Mouse (Mus musculus) c-Kit-positive CD71-negative TER-119-negative erythroid progenitor cells, embryonic 14.5 days (primary cell): Measurements from ENCODE around the gene Mael.
A peak's percentile ranks its signal among the peaks of the same experiment; 100 is the strongest.

ENCODE experiments used
- DNase-seq: peaks from one replicate; pipeline ENCODE4 v3.0.0-alpha.2; 2013; ENCODE audit warnings: low read depth

The Mael gene

GRCm38 (mm10) chr1:166205159-166205558 lies 33.4 kb downstream of the Mael start:
- DNase-seq = no peak

GRCm38 (mm10) chr1:166204171-166204570 lies 34.4 kb downstream of the Mael start:
- DNase-seq = no peak

GRCm38 (mm10) chr1:166189821-166190220 lies 48.7 kb downstream of the Mael start:
- no peak for DNase-seq

- DNase-seq = no peak
These were observed 53.2 kb downstream of the Mael start for GRCm38 (mm10) chr1:166185357-166185756.

- no peak for DNase-seq
These were observed 53.9 kb downstream of the Mael start for GRCm38 (mm10) chr1:166184391-166185229.

- DNase-seq = no peak
These were observed 55.5 kb downstream of the Mael start for GRCm38 (mm10) chr1:166182952-166183627.

- no peak for DNase-seq
These were observed 57.0 kb downstream of the Mael start for GRCm38 (mm10) chr1:166181510-166181909.

GRCm38 (mm10) chr1:166173621-166174020 lies 64.9 kb downstream of the Mael start:
- DNase-seq = no peak

GRCm38 (mm10) chr1:166172992-166173391 lies 65.6 kb downstream of the Mael start:
- no peak for DNase-seq

- no peak for DNase-seq
These were observed 67.7 kb downstream of the Mael start for GRCm38 (mm10) chr1:166170852-166171251.

GRCm38 (mm10) chr1:166169713-166170112 lies 68.8 kb downstream of the Mael start:
- DNase-seq = no peak

- no peak for DNase-seq
These were observed 70.5 kb downstream of the Mael start for GRCm38 (mm10) chr1:166168017-166168416.

GRCm38 (mm10) chr1:166167405-166167804 lies 71.1 kb downstream of the Mael start:
- no peak for DNase-seq

GRCm38 (mm10) chr1:166165159-166165558 lies 73.4 kb downstream of the Mael start:
- DNase-seq = no peak

GRCm38 (mm10) chr1:166164580-166164979 lies 74.0 kb downstream of the Mael start:
- no peak for DNase-seq

GRCm38 (mm10) chr1:166160569-166161445 lies 77.7 kb downstream of the Mael start:
- DNase-seq = peak; percentile 53

GRCm38 (mm10) chr1:166160111-166160510 lies 78.4 kb downstream of the Mael start:
- no peak for DNase-seq

- no peak for DNase-seq
These were observed 79.9 kb downstream of the Mael start for GRCm38 (mm10) chr1:166158664-166159063.

GRCm38 (mm10) chr1:166157712-166158111 lies 80.8 kb downstream of the Mael start:
- no peak for DNase-seq

- no peak for DNase-seq
These were observed 83.4 kb downstream of the Mael start for GRCm38 (mm10) chr1:166155113-166155494.

- peak; percentile 56 for DNase-seq
These were observed 84.1 kb downstream of the Mael start for GRCm38 (mm10) chr1:166154162-166155112.
